Mouse (Mus musculus): ENCODE measurements around the gene Dram1.

GRCm38 (mm10) chr10:88321739-88322138 is 57.1 kb downstream of the Dram1 start:
- TF ChIP-seq CTCF (IDR thresholded peaks at IDR 0.05; ENCODE audit: low read depth, low read length) (no peak), POLR2A (IDR thresholded peaks at IDR 0.05; ENCODE audit: borderline replicate concordance, low read depth, low read length) (no peak)
